In genomic region chr11:76624071-76624470, GRCm38 (mm10) we compare ENCODE assay signal across 13 mouse cellular contexts. TPM values are rescaled to one million over a fixed set of nuclear protein-coding genes. Genes with fewer than 3 reads are reported as not detected.
A peak's percentile ranks its signal among the peaks of the same experiment; 100 is the strongest.
DNase-seq lines count a peak whose midpoint lies in the region; ATAC-seq lines count a peak whose summit lies in the region.
"Had no signal": no experiment of that assay in that cellular context is flagged by ENCODE, and none has a peak within 500 bp of the region (broad histone marks: within the 10 kb centered on the region; RNA-seq: fewer than 3 reads in every experiment).

No protein-coding gene starts in this region.

- 0 out of 2 replicates have a peak, but pooled peaks cover 5% of the 10 kb centered on the region for H3K27me3 ChIP-seq in kidney, embryonic 14.5 days (ENCODE audit: control insufficient read depth, insufficient read depth, low read length)
- peaks cover 40% of the 10 kb centered on the region for H3K27me3 ChIP-seq in hindbrain, embryonic 13.5 days
- peaks cover 20% of the 10 kb centered on the region for H3K27me3 ChIP-seq in midbrain, embryonic 15.5 days (replicated peaks)

- H3K9me3 ChIP-seq in kidney, embryonic 14.5 days (ENCODE audit: control insufficient read depth, low read length), result no peaks in the 10 kb centered on the region
- no peaks in the 10 kb centered on the region for H3K9me3 ChIP-seq in hindbrain, embryonic 13.5 days
- H3K9me3 ChIP-seq in midbrain, embryonic 15.5 days, result no peaks in the 10 kb centered on the region
- H3K9me3 ChIP-seq: G1E had no signal

- 31% methylated on average over 10 of the region's 10 CpGs for WGBS in kidney, embryonic 14.5 days
- WGBS in hindbrain, embryonic 13.5 days, result 59% methylated on average over 10 of the region's 10 CpGs
- WGBS in midbrain, embryonic 15.5 days, result 58% methylated on average over 10 of the region's 10 CpGs

- H3K36me3 ChIP-seq in kidney, embryonic 14.5 days (ENCODE audit: control insufficient read depth, insufficient read depth, low read length), result no peaks in the 10 kb centered on the region
- H3K36me3 ChIP-seq in hindbrain, embryonic 13.5 days, result no peaks in the 10 kb centered on the region
- H3K36me3 ChIP-seq in midbrain, embryonic 15.5 days (replicated peaks), result no peaks in the 10 kb centered on the region
- H3K36me3 ChIP-seq: G1E had no signal

- no peak for DNase-seq in kidney, postnatal 14 days
- DNase-seq in ZHBTc4 (ENCODE audit: low read depth, low spot score), result peak; percentile 64
- no peak for DNase-seq in layer of hippocampus, adult 11-12 months (ENCODE audit: low spot score)
- no peak for DNase-seq in right cerebral cortex, postnatal 4 days
- DNase-seq in c-Kit-positive CD71-positive TER-119-positive erythroid progenitor cells, embryonic 14.5 days (ENCODE audit: low spot score), result no peak

- peak overlapping the region; percentile 89 for H3K4me2 ChIP-seq in kidney, embryonic 14.5 days (replicated peaks; ENCODE audit: low read depth, low read length)
- H3K4me2 ChIP-seq in hindbrain, embryonic 13.5 days, result peak overlapping the region; percentile 100
- peak overlapping the region; percentile 100 for H3K4me2 ChIP-seq in midbrain, embryonic 15.5 days

- H3K4me1 ChIP-seq in kidney, embryonic 14.5 days (ENCODE audit: control insufficient read depth, insufficient read depth, low read length), result peaks cover 12% of the 10 kb centered on the region; the same call in 1 of the 2 replicates
- peaks cover 37% of the 10 kb centered on the region for H3K4me1 ChIP-seq in hindbrain, embryonic 13.5 days (replicated peaks)
- H3K4me1 ChIP-seq in midbrain, embryonic 15.5 days, result peaks cover 23% of the 10 kb centered on the region

- peak overlapping the region; percentile 65; the same call in 1 of the 2 replicates for H3K4me3 ChIP-seq in kidney, embryonic 14.5 days (ENCODE audit: low read length)
- H3K4me3 ChIP-seq in hindbrain, embryonic 13.5 days, result peak overlapping the region; percentile 63
- peak overlapping the region; percentile 57; the same call in 1 of the 2 replicates for H3K4me3 ChIP-seq in midbrain, embryonic 15.5 days

- no peak for ATAC-seq in kidney, embryonic 14.5 days (ENCODE audit: low FRiP score, low TSS enrichment)
- no peak for ATAC-seq in hindbrain, embryonic 13.5 days (ENCODE audit: low FRiP score)
- no peak for ATAC-seq in midbrain, embryonic 15.5 days (replicated peaks)

- peak overlapping the region; percentile 75; the same call in 1 of the 2 replicates for H3K9ac ChIP-seq in kidney, embryonic 14.5 days (ENCODE audit: low read depth, low read length)
- peak overlapping the region; percentile 77; the same call in 1 of the 2 replicates for H3K9ac ChIP-seq in hindbrain, embryonic 13.5 days
- no peak overlapping the region for H3K9ac ChIP-seq in midbrain, embryonic 15.5 days

- no peak overlapping the region; the same call in 1 of the 2 replicates for H3K27ac ChIP-seq in kidney, embryonic 14.5 days (ENCODE audit: low read depth, low read length)
- no peak overlapping the region for H3K27ac ChIP-seq in hindbrain, embryonic 13.5 days
- no peak overlapping the region for H3K27ac ChIP-seq in midbrain, embryonic 15.5 days

RNA-seq across cellular contexts. Expression of gene Abr, which starts 2.0 kb away (rescaled TPM):
- polyA plus RNA-seq in kidney, embryonic 14.5 days (2014; fragmentation: Nextera tagmentation; extraction: Ambion mirVana), result 31.8 and 57.7 TPM in 2 replicates
- 98.2 and 98.3 TPM in 2 replicates for polyA plus RNA-seq in hindbrain, embryonic 13.5 days (2015; fragmentation: Nextera tagmentation; extraction: Ambion mirVana)
- polyA plus RNA-seq in midbrain, embryonic 15.5 days (2015; fragmentation: Nextera tagmentation; extraction: Ambion mirVana), result 127 and 128 TPM in 2 replicates
- polyA plus RNA-seq: G1E had no signal

RNA-seq across cellular contexts. Expression of gene Bhlha9, which starts 48.2 kb away (rescaled TPM):
- 0.49 TPM in 1 of 2 replicates, not detected in the other for polyA plus RNA-seq in kidney, embryonic 14.5 days (2014; fragmentation: Nextera tagmentation; extraction: Ambion mirVana)
- polyA plus RNA-seq in hindbrain, embryonic 13.5 days (2015; fragmentation: Nextera tagmentation; extraction: Ambion mirVana), result 0.32 and 0.60 TPM in 2 replicates
- 0.92 and 1.1 TPM in 2 replicates for polyA plus RNA-seq in midbrain, embryonic 15.5 days (2015; fragmentation: Nextera tagmentation; extraction: Ambion mirVana)
- polyA plus RNA-seq: erythroblast, embryonic 14.5 days; G1E; heart, embryonic 16.5 days; liver, adult 2 months; neural tube, embryonic 11.5 days had no signal

RNA-seq across cellular contexts. Expression of gene Trarg1, which starts 55.5 kb away (rescaled TPM):
- polyA plus RNA-seq in kidney, embryonic 14.5 days (2014; fragmentation: Nextera tagmentation; extraction: Ambion mirVana), result 0.81 and 0.89 TPM in 2 replicates
- 0.32 and 0.47 TPM in 2 replicates for polyA plus RNA-seq in hindbrain, embryonic 13.5 days (2015; fragmentation: Nextera tagmentation; extraction: Ambion mirVana)
- polyA plus RNA-seq in midbrain, embryonic 15.5 days (2015; fragmentation: Nextera tagmentation; extraction: Ambion mirVana), result 0.10 and 0.13 TPM in 2 replicates
- polyA plus RNA-seq: erythroblast, embryonic 14.5 days; G1E had no signal
